Mouse (Mus musculus): ENCODE data around the gene Rad51b. TPM values are rescaled to one million over a fixed set of nuclear protein-coding genes. Genes with fewer than 3 reads are reported as not detected.

The Rad51b gene
- polyA plus RNA-seq, 1 experiment from 2014 or later: 7.6 TPM

GRCm38 (mm10) chr12:79628121-79628774 lies 331.2 kb downstream of the Rad51b start:
- no peaks in the 10 kb centered on the region for H3K36me3 ChIP-seq
- no peak overlapping the region for H3K9ac ChIP-seq (replicated peaks)
- H3K4me1 ChIP-seq: peaks cover 37% of the 10 kb centered on the region
- no peaks in the 10 kb centered on the region for H3K27me3 ChIP-seq
- WGBS: 58% methylated on average over 5 of the region's 5 CpGs
- 0 out of 2 replicates have a peak overlapping the region, but pooled peaks have one; percentile 15 for H3K27ac ChIP-seq (replicated peaks)
- H3K9me3 ChIP-seq: no peaks in the 10 kb centered on the region
- ATAC-seq (ENCODE audit: low FRiP score, low read depth): no peak
- no peak overlapping the region for H3K4me2 ChIP-seq (replicated peaks)
- H3K4me3 ChIP-seq: no peak overlapping the region

DNA sequence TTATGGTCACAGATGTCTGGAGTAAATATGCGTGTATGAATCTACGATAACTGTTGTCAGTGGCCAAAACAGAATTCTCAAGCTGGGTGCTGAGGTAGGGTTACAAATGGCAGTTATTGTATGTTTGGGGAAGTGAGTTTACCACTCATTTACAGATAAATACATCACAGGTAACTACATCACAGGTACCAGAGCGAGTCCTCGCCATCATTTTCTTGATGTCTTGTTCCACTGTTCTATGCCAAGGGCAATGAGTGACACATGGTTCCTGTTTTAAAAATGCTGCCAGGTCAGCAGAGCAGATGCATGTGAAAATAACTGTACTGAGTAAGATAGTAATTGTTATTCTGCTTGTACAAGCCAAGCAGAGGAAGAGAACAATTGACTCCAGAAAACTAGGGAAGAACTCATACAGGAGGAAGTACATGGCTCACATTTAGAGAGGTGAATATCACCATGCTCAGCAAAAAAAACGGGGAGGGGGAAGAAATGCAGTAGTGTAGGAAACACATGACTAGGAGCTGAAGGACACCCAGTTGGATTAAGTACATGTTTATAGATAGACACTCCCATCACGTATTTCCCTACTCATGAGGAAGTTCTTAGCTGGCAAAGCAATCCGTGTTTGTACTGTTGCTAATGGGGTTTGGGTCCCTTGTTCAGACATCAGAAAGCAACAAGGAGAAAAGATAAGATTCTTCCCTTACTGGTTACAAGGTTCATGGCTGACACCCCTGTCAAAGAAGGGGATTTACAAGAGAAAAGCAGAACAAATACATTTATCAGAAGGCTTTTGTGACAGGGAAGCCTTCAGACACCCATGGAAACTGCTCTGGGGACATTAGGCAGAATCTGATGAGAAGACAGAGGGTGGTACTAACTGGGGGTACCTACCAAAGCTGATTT lies 333.1 kb downstream of the Rad51b start:
- H3K27me3 ChIP-seq: no peaks in the 10 kb centered on the region
- 90% methylated on average over 7 of the region's 7 CpGs for WGBS
- no peak overlapping the region for H3K27ac ChIP-seq (replicated peaks)
- H3K36me3 ChIP-seq: no peaks in the 10 kb centered on the region
- H3K4me2 ChIP-seq (replicated peaks): no peak overlapping the region
- no peak overlapping the region for H3K4me3 ChIP-seq
- H3K9me3 ChIP-seq: no peaks in the 10 kb centered on the region
- H3K4me1 ChIP-seq: peaks cover 26% of the 10 kb centered on the region
- no peak for ATAC-seq (ENCODE audit: low FRiP score, low read depth)
- H3K9ac ChIP-seq (replicated peaks): no peak overlapping the region

- H3K4me2 ChIP-seq (replicated peaks): no peak overlapping the region
- 88% methylated on average over 9 of the region's 9 CpGs for WGBS
- no peak for ATAC-seq (ENCODE audit: low FRiP score, low read depth)
- no peak overlapping the region for H3K9ac ChIP-seq (replicated peaks)
- peaks cover 2% of the 10 kb centered on the region; the same call in 1 of the 2 replicates for H3K4me1 ChIP-seq
- H3K36me3 ChIP-seq: no peaks in the 10 kb centered on the region
- no peaks in the 10 kb centered on the region for H3K9me3 ChIP-seq
- no peaks in the 10 kb centered on the region for H3K27me3 ChIP-seq
- H3K27ac ChIP-seq (replicated peaks): no peak overlapping the region
- H3K4me3 ChIP-seq: no peak overlapping the region
These were observed 336.5 kb downstream of the Rad51b start for GRCm38 (mm10) chr12:79633458-79634106.

DNA sequence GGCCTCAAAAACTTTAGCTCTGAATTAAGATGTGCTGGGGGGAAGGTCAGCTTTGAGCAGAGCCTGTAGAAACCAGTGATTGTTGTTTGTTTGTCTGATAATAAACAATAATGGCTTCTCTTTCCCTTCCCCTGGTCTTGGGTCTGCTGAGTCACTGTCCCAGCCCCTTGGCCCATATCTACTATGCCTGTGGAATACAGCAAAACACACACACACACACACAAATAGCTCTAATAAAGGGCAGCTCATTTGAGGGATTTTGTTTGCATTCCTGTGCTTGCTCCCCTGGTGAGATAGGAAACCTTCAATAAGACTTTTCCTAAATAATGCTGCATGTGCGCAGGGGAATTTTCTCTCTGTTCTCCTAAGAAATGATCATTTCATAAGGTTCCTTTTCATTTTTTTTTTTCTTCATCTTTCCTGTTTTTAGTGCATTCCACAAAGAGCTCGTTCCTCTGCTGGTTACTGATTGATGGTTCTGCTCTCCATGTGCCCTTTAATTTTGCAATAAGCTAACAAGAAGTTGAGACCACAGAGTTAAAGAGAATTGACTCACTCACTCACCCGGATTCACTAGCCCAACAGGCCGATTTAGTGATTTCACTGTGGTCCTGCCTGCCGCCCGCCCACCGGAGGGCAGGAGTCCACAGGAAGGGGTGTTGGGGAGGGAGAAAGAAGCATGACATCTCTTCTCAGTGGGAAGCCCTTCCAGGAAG lies 344.6 kb downstream of the Rad51b start:
- ATAC-seq (ENCODE audit: low FRiP score, low read depth): no peak
- H3K27me3 ChIP-seq: no peaks in the 10 kb centered on the region
- no peaks in the 10 kb centered on the region for H3K9me3 ChIP-seq
- no peak overlapping the region for H3K27ac ChIP-seq (replicated peaks)
- 56% methylated on average over 7 of the region's 7 CpGs for WGBS
- H3K4me3 ChIP-seq: no peak overlapping the region
- no peak overlapping the region for H3K4me2 ChIP-seq (replicated peaks)
- no peak overlapping the region for H3K9ac ChIP-seq (replicated peaks)
- H3K4me1 ChIP-seq: no peaks in the 10 kb centered on the region
- H3K36me3 ChIP-seq: no peaks in the 10 kb centered on the region

- Histone ChIP-seq H3K9me3 (no peaks in the 10 kb centered on the region), H3K36me3 (no peaks in the 10 kb centered on the region), H3K4me3 (no peak overlapping the region), H3K27ac (replicated peaks) (no peak overlapping the region), H3K4me2 (replicated peaks) (no peak overlapping the region), H3K4me1 (no peaks in the 10 kb centered on the region), H3K27me3 (no peaks in the 10 kb centered on the region), H3K9ac (replicated peaks) (no peak overlapping the region)
- 95% methylated on average over 5 of the region's 5 CpGs for WGBS
- no peak for ATAC-seq (ENCODE audit: low FRiP score, low read depth)
These were observed 345.6 kb downstream of the Rad51b start for GRCm38 (mm10) chr12:79642715-79643114.

GRCm38 (mm10) chr12:79645656-79646055 lies 348.6 kb downstream of the Rad51b start:
- no peak overlapping the region for H3K4me3 ChIP-seq
- peaks cover 8% of the 10 kb centered on the region; the same call in 1 of the 2 replicates for H3K4me1 ChIP-seq
- no peaks in the 10 kb centered on the region for H3K27me3 ChIP-seq
- no peak overlapping the region for H3K4me2 ChIP-seq (replicated peaks)
- H3K27ac ChIP-seq (replicated peaks): no peak overlapping the region
- no peaks in the 10 kb centered on the region for H3K9me3 ChIP-seq
- H3K9ac ChIP-seq (replicated peaks): no peak overlapping the region
- no peak for ATAC-seq (ENCODE audit: low FRiP score, low read depth)
- 84% methylated on average over 4 of the region's 4 CpGs for WGBS
- H3K36me3 ChIP-seq: no peaks in the 10 kb centered on the region

DNA sequence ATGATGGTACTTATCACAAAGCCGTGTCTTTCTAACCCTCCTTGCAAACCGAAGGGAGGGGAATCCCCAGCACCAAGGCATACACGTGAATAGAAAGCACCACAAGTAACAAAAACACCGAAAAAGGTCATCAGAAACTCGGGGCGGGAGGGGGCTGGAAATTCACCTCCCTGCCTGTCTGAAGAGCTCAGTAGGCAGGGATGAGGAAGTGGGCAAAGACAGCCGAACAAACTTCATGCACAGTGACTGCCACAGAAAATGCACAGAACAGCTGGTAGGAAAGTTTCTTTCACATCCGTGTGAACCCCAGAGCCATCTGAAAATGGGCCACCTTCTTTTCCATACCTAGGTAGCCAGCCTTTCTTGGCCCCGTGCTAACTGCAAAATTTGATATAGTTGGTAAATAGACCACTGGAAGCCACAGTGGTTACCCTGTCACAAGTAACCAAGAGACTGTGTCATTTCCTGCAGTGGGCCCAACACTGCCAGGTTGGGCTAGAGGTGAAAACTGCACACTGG lies 349.6 kb downstream of the Rad51b start:
- Histone ChIP-seq H3K36me3 (no peaks in the 10 kb centered on the region), H3K27ac (replicated peaks) (no peak overlapping the region), H3K27me3 (no peaks in the 10 kb centered on the region), H3K4me3 (no peak overlapping the region), H3K4me2 (replicated peaks) (no peak overlapping the region), H3K9ac (replicated peaks) (no peak overlapping the region), H3K9me3 (no peaks in the 10 kb centered on the region), H3K4me1 (peaks cover 8% of the 10 kb centered on the region; the same call in 1 of the 2 replicates)
- no peak for ATAC-seq (ENCODE audit: low FRiP score, low read depth)
- WGBS: 90% methylated on average over 9 of the region's 9 CpGs

DNA sequence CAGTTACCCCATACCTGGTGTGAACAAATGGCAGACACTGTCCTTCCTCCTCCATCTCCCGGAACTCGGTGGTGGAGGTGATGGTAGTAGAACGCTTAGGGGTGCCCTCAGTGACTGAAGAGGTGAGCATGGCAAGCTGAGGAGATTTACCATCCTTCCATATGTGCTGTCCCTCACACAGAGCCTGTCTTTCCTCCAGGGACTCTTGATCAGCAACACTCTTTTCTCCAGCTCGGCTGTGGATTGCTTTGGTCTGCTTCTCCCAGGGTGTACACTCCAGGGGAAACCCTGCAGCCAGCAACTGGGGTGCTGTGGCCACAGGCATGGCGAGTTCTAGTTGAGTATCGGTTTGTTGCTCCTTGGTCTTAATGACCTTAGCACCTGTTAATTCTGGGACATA lies 350.3 kb downstream of the Rad51b start:
- no peak overlapping the region for H3K27ac ChIP-seq (replicated peaks)
- H3K4me2 ChIP-seq (replicated peaks): no peak overlapping the region
- H3K36me3 ChIP-seq: no peaks in the 10 kb centered on the region
- H3K4me1 ChIP-seq: peaks cover 8% of the 10 kb centered on the region; the same call in 1 of the 2 replicates
- no peak for ATAC-seq (ENCODE audit: low FRiP score, low read depth)
- no peaks in the 10 kb centered on the region for H3K27me3 ChIP-seq
- H3K9ac ChIP-seq (replicated peaks): no peak overlapping the region
- no peaks in the 10 kb centered on the region for H3K9me3 ChIP-seq
- no peak overlapping the region for H3K4me3 ChIP-seq
- WGBS: 90% methylated on average over 6 of the region's 6 CpGs

GRCm38 (mm10) chr12:79647976-79648375 lies 350.9 kb downstream of the Rad51b start:
- no peak for ATAC-seq (ENCODE audit: low FRiP score, low read depth)
- Histone ChIP-seq H3K27me3 (no peaks in the 10 kb centered on the region), H3K4me2 (replicated peaks) (no peak overlapping the region), H3K36me3 (no peaks in the 10 kb centered on the region), H3K9ac (replicated peaks) (no peak overlapping the region), H3K9me3 (no peaks in the 10 kb centered on the region), H3K27ac (replicated peaks) (no peak overlapping the region), H3K4me1 (peaks cover 8% of the 10 kb centered on the region; the same call in 1 of the 2 replicates), H3K4me3 (no peak overlapping the region)
- WGBS: 82% methylated on average over 5 of the region's 5 CpGs

- H3K9ac ChIP-seq (replicated peaks): no peak overlapping the region
- 0 out of 2 replicates have a peak overlapping the region, but pooled peaks have one; percentile 20 for H3K27ac ChIP-seq (replicated peaks)
- 52% methylated on average over 7 of the region's 7 CpGs for WGBS
- peaks cover 8% of the 10 kb centered on the region; the same call in 1 of the 2 replicates for H3K4me1 ChIP-seq
- no peaks in the 10 kb centered on the region for H3K36me3 ChIP-seq
- H3K9me3 ChIP-seq: no peaks in the 10 kb centered on the region
- ATAC-seq (ENCODE audit: low FRiP score, low read depth): no peak
- no peak overlapping the region for H3K4me3 ChIP-seq
- no peaks in the 10 kb centered on the region for H3K27me3 ChIP-seq
- no peak overlapping the region for H3K4me2 ChIP-seq (replicated peaks)
These were observed 352.0 kb downstream of the Rad51b start for GRCm38 (mm10) chr12:79648812-79649700.

GRCm38 (mm10) chr12:79649796-79650195 lies 352.7 kb downstream of the Rad51b start:
- H3K9ac ChIP-seq (replicated peaks): no peak overlapping the region
- no peak overlapping the region for H3K4me3 ChIP-seq
- ATAC-seq (ENCODE audit: low FRiP score, low read depth): no peak
- H3K36me3 ChIP-seq: no peaks in the 10 kb centered on the region
- no peak overlapping the region for H3K4me2 ChIP-seq (replicated peaks)
- no peak overlapping the region for H3K27ac ChIP-seq (replicated peaks)
- no peaks in the 10 kb centered on the region for H3K27me3 ChIP-seq
- H3K4me1 ChIP-seq: peaks cover 8% of the 10 kb centered on the region; the same call in 1 of the 2 replicates
- H3K9me3 ChIP-seq: no peaks in the 10 kb centered on the region

Measured in midbrain, embryonic 12.5 days (tissue).